Mouse (Mus musculus): ENCODE results near the gene Sipa1l1.
A peak's percentile ranks its signal among the peaks of the same experiment; 100 is the strongest.

DNA sequence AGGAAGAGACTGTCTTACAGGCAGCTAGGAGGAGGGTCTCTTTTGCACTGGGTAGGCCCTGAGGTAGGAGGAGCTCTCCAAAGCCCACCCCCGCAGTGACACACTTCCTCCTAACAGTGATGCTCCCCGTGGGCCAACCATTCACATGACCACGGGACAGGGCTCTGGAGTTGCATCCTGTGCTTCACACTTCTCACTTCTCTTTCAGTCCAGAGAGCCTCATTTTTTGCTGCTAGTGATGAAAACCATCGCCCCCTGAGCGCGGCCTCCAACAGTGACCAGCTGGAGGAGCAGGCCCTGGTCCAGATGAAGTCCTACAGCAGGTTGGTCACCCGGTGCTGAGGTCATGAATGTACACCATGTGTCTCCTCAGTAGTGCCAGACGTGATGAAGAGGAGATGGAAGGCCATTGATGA, 277.5 kb downstream of the Sipa1l1 start:
- TF ChIP-seq POLR2A (IDR thresholded peaks at IDR 0.05; ENCODE audit: low read depth, low read length), result peak; percentile 83
- TF ChIP-seq E2F4 (IDR thresholded peaks at IDR 0.05; ENCODE audit: insufficient replicate concordance, low read depth, low read length), result no peak
- no peak for TF ChIP-seq CTCF (conservative IDR thresholded peaks at IDR 0.05 in 1 of 2, IDR thresholded peaks at IDR 0.05 in 1 of 2; ENCODE audit: low read depth in 2 of 2, low read length in 2 of 2)
- TF ChIP-seq MAZ (IDR thresholded peaks at IDR 0.05; ENCODE audit: low read depth, low read length), result no peak
- TF ChIP-seq ETS1 (conservative IDR thresholded peaks at IDR 0.05; ENCODE audit: low read depth, low read length), result no peak
